In the genomic region with DNA sequence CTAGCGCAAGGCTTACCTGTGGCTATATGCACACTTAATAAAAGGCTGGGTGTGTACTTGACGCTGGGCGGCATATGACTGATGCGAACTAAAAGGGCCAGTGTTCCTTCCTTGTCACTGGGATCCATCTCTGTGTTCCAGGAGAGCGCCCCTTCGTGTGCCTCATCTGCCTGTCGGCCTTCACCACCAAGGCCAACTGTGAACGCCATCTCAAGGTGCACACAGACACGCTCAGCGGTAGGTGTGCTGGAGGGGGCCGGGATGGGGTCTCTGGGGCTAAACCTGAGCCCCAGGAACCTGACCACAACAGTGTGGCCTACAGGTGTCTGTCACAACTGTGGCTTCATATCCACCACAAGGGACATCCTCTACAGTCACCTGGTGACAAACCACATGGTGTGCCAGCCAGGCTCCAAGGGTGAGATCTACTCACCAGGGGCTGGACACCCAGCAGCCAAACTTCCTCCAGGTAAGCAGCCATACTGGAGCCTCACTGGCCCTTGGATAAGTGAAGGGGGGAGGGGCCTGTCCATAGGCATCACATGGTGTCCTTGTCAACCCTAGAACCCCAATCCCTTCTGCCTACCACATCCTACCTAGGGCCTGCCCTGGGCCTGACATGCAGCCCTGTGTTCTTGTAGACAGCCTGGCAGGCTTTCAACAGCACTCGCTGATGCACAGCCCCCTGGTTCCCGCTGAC, we compare ENCODE assay signal across 14 mouse cellular contexts. TPM values are rescaled to one million over a fixed set of nuclear protein-coding genes. Genes with fewer than 3 reads are reported as not detected.
A peak's percentile ranks its signal among the peaks of the same experiment; 100 is the strongest.
DNase-seq lines count a peak whose midpoint lies in the region; ATAC-seq lines count a peak whose summit lies in the region.
"Had no signal": no experiment of that assay in that cellular context is flagged by ENCODE, and none has a peak within 500 bp of the region (broad histone marks: within the 10 kb centered on the region; RNA-seq: fewer than 3 reads in every experiment).

No protein-coding gene starts in this region.

- intact Hi-C loops in left cerebral cortex, postnatal 14 days (cut with DNase I): loop anchor here (5.0 kb wide), 1 partner anchor 363 kb away; no protein-coding TSS in a partner anchor

- H3K36me3 ChIP-seq in neural tube, embryonic 12.5 days: no peaks in the 10 kb centered on the region
- H3K36me3 ChIP-seq in forebrain, embryonic 15.5 days: no peaks in the 10 kb centered on the region
- H3K36me3 ChIP-seq in limb, embryonic 13.5 days: peaks cover 4% of the 10 kb centered on the region; the same call in 1 of the 2 replicates
- no peaks in the 10 kb centered on the region for H3K36me3 ChIP-seq in neural tube, embryonic 14.5 days (ENCODE audit: control insufficient read depth, insufficient read depth, low read length)

- 86% methylated on average over 13 of the region's 13 CpGs for WGBS in neural tube, embryonic 12.5 days
- WGBS in forebrain, embryonic 15.5 days: 83% methylated on average over 13 of the region's 13 CpGs
- WGBS in limb, embryonic 13.5 days: 88% methylated on average over 13 of the region's 13 CpGs
- 83% methylated on average over 13 of the region's 13 CpGs for WGBS in neural tube, embryonic 14.5 days

- H3K9ac ChIP-seq in neural tube, embryonic 12.5 days: no peak overlapping the region
- 0 out of 2 replicates have a peak overlapping the region, but pooled peaks have one; percentile 55 for H3K9ac ChIP-seq in forebrain, embryonic 15.5 days (replicated peaks)
- H3K9ac ChIP-seq in limb, embryonic 13.5 days: no peak overlapping the region; the same call in 1 of the 2 replicates
- no peak overlapping the region for H3K9ac ChIP-seq in neural tube, embryonic 14.5 days (replicated peaks; ENCODE audit: low read depth, low read length)
- H3K9ac ChIP-seq: liver, embryonic 14.5 days had no signal

- H3K27me3 ChIP-seq in neural tube, embryonic 12.5 days (replicated peaks): peaks cover 61% of the 10 kb centered on the region
- H3K27me3 ChIP-seq in forebrain, embryonic 15.5 days: peaks cover 57% of the 10 kb centered on the region
- peaks cover 57% of the 10 kb centered on the region for H3K27me3 ChIP-seq in limb, embryonic 13.5 days
- peaks cover 25% of the 10 kb centered on the region for H3K27me3 ChIP-seq in neural tube, embryonic 14.5 days (ENCODE audit: control insufficient read depth, insufficient read depth, low read length)

- H3K27ac ChIP-seq in neural tube, embryonic 12.5 days: no peak overlapping the region
- H3K27ac ChIP-seq in forebrain, embryonic 15.5 days (replicated peaks): no peak overlapping the region
- H3K27ac ChIP-seq in limb, embryonic 13.5 days: no peak overlapping the region
- no peak overlapping the region for H3K27ac ChIP-seq in neural tube, embryonic 14.5 days (ENCODE audit: low read depth, low read length)
- H3K27ac ChIP-seq: gastrocnemius, adult 2 months; liver, embryonic 14.5 days; stomach, postnatal 0 days had no signal

- ATAC-seq in neural tube, embryonic 12.5 days (ENCODE audit: low FRiP score, low read depth): no peak
- no peak for ATAC-seq in forebrain, embryonic 15.5 days (replicated peaks)
- ATAC-seq in limb, embryonic 13.5 days (ENCODE audit: low FRiP score, low read depth): no peak
- ATAC-seq in neural tube, embryonic 14.5 days (ENCODE audit: low read depth): no peak
- ATAC-seq: CD4-positive, CD25-positive, alpha-beta regulatory T cell, adult 4 months had no signal

- H3K4me1 ChIP-seq in neural tube, embryonic 12.5 days: peaks cover 18% of the 10 kb centered on the region; the same call in 1 of the 2 replicates
- peaks cover 18% of the 10 kb centered on the region for H3K4me1 ChIP-seq in forebrain, embryonic 15.5 days
- H3K4me1 ChIP-seq in limb, embryonic 13.5 days: peaks cover 22% of the 10 kb centered on the region
- peaks cover 13% of the 10 kb centered on the region for H3K4me1 ChIP-seq in neural tube, embryonic 14.5 days (ENCODE audit: control insufficient read depth, insufficient read depth, low read length)

- DNase-seq in neural tube, embryonic 10.5 days (ENCODE audit: extremely low spot score, low spot score): no peak
- DNase-seq in adrenal gland, postnatal 36 days: no peak
- DNase-seq in left cerebral cortex, postnatal 14 days (ENCODE audit: low spot score in 2 of 2): no peak
- no peak for DNase-seq in adipocyte (ENCODE audit: low spot score)
- DNase-seq: adrenal gland, postnatal 10 days; gastrocnemius, adult 2 months had no signal

- peak overlapping the region; percentile 94 for H3K4me2 ChIP-seq in neural tube, embryonic 12.5 days (replicated peaks)
- peak overlapping the region; percentile 87; the same call in 1 of the 2 replicates for H3K4me2 ChIP-seq in forebrain, embryonic 15.5 days (replicated peaks)
- H3K4me2 ChIP-seq in limb, embryonic 13.5 days (replicated peaks): peak overlapping the region; percentile 92
- no peak overlapping the region for H3K4me2 ChIP-seq in neural tube, embryonic 14.5 days (ENCODE audit: low read depth, low read length)

- peak overlapping the region; percentile 51; the same call in 1 of the 2 replicates for H3K4me3 ChIP-seq in neural tube, embryonic 12.5 days
- no peak overlapping the region; the same call in 1 of the 2 replicates for H3K4me3 ChIP-seq in forebrain, embryonic 15.5 days
- H3K4me3 ChIP-seq in limb, embryonic 13.5 days: peak overlapping the region; percentile 65; the same call in 1 of the 2 replicates
- 0 out of 2 replicates have a peak overlapping the region, but pooled peaks have one; percentile 54 for H3K4me3 ChIP-seq in neural tube, embryonic 14.5 days (ENCODE audit: low read depth, low read length)

- no peaks in the 10 kb centered on the region for H3K9me3 ChIP-seq in neural tube, embryonic 12.5 days
- H3K9me3 ChIP-seq in forebrain, embryonic 15.5 days: no peaks in the 10 kb centered on the region
- H3K9me3 ChIP-seq in limb, embryonic 13.5 days: no peaks in the 10 kb centered on the region
- no peaks in the 10 kb centered on the region for H3K9me3 ChIP-seq in neural tube, embryonic 14.5 days (ENCODE audit: control insufficient read depth, low read length)
- H3K9me3 ChIP-seq: heart, embryonic 10.5 days had no signal

RNA-seq across cellular contexts. Expression of gene Trhr2, which starts 25.6 kb away (rescaled TPM):
- not detected in 2 replicates for polyA plus RNA-seq in neural tube, embryonic 12.5 days (2016; fragmentation: Nextera tagmentation; extraction: Ambion mirVana)
- polyA plus RNA-seq in forebrain, embryonic 15.5 days (2015; fragmentation: Nextera tagmentation; extraction: Ambion mirVana): not detected in 2 replicates
- polyA plus RNA-seq in limb, embryonic 13.5 days (2015; fragmentation: Nextera tagmentation; extraction: Ambion mirVana): 0.14 and 0.38 TPM in 2 replicates
- polyA plus RNA-seq in neural tube, embryonic 14.5 days (2014; fragmentation: Nextera tagmentation; extraction: Ambion mirVana): not detected in 2 replicates
- total RNA-seq in adrenal gland, postnatal 36 days (2021): not detected
- total RNA-seq in left cerebral cortex, postnatal 14 days (2021): 1 to 10 TPM; 2.3 to 3.0 TPM
- total RNA-seq: adrenal gland, postnatal 10 days; gastrocnemius, adult 2 months had no signal
- polyA plus RNA-seq: CD4-positive, CD25-positive, alpha-beta regulatory T cell, adult 4 months; heart, embryonic 10.5 days; liver, embryonic 14.5 days; stomach, postnatal 0 days had no signal

RNA-seq across cellular contexts. Expression of gene Zc3h18, which starts 41.5 kb away (rescaled TPM):
- polyA plus RNA-seq in neural tube, embryonic 12.5 days (2016; fragmentation: Nextera tagmentation; extraction: Ambion mirVana): 57.1 and 62.4 TPM in 2 replicates
- 48.4 and 50.1 TPM in 2 replicates for polyA plus RNA-seq in forebrain, embryonic 15.5 days (2015; fragmentation: Nextera tagmentation; extraction: Ambion mirVana)
- polyA plus RNA-seq in limb, embryonic 13.5 days (2015; fragmentation: Nextera tagmentation; extraction: Ambion mirVana): 59.2 and 59.9 TPM in 2 replicates
- 20.4 and 25.9 TPM in 2 replicates for polyA plus RNA-seq in neural tube, embryonic 14.5 days (2014; fragmentation: Nextera tagmentation; extraction: Ambion mirVana)
- total RNA-seq in adrenal gland, postnatal 36 days (2021): 10 to 100 TPM; 40.1 to 42.7 TPM
- 10 to 100 TPM; 36.0 to 39.4 TPM for total RNA-seq in left cerebral cortex, postnatal 14 days (2021)

RNA-seq across cellular contexts. Expression of gene Zfpm1, which starts 53.0 kb away (rescaled TPM):
- polyA plus RNA-seq in neural tube, embryonic 12.5 days (2016; fragmentation: Nextera tagmentation; extraction: Ambion mirVana): 2.2 and 2.3 TPM in 2 replicates
- polyA plus RNA-seq in forebrain, embryonic 15.5 days (2015; fragmentation: Nextera tagmentation; extraction: Ambion mirVana): 0.89 and 0.92 TPM in 2 replicates
- polyA plus RNA-seq in limb, embryonic 13.5 days (2015; fragmentation: Nextera tagmentation; extraction: Ambion mirVana): 0.80 and 1.1 TPM in 2 replicates
- polyA plus RNA-seq in neural tube, embryonic 14.5 days (2014; fragmentation: Nextera tagmentation; extraction: Ambion mirVana): 1.2 and 1.4 TPM in 2 replicates
- total RNA-seq in adrenal gland, postnatal 36 days (2021): 10 to 100 TPM; 14.0 to 15.5 TPM
- 10 to 100 TPM; 20.4 to 25.2 TPM for total RNA-seq in left cerebral cortex, postnatal 14 days (2021)
